Mouse (Mus musculus) neural tube, embryonic 12.5 days (tissue): ENCODE measurements around the gene Nrarp. TPM values are rescaled to one million over a fixed set of nuclear protein-coding genes. Genes with fewer than 3 reads are reported as not detected.
A peak's percentile ranks its signal among the peaks of the same experiment; 100 is the strongest.

ENCODE experiments used
- ATAC-seq: fragments of 200-750 bp; cut with Nextera tagmentation; 2 replicates; pipeline ENCODE4 v1.8.0; 2017; ENCODE audit warnings: low read depth, mild to moderate bottlenecking, moderate TSS enrichment, moderate library complexity; ENCODE audit not compliant: low FRiP score
- H3K27ac ChIP-seq: fragments of 300-500 bp; sonication (generic); 2 replicates; pipeline ENCODE4 v1.5.1; 2016
- H3K27me3 ChIP-seq: fragments of 300-500 bp; sonication (generic); replicated peaks from 2 replicates; pipeline ENCODE4 v1.6.1; 2016; ENCODE audit warnings: mild to moderate bottlenecking
- H3K36me3 ChIP-seq: fragments of 300-500 bp; sonication (generic); 2 replicates; pipeline ENCODE4 v1.6.1; 2016; ENCODE audit warnings: mild to moderate bottlenecking
- H3K4me1 ChIP-seq: fragments of 300-500 bp; sonication (generic); 2 replicates; pipeline ENCODE4 v1.6.1; 2016
- H3K4me2 ChIP-seq: fragments of 300-500 bp; sonication (generic); replicated peaks from 2 replicates; pipeline ENCODE4 v1.6.1; 2016; ENCODE audit warnings: mild to moderate bottlenecking
- H3K4me3 ChIP-seq: fragments of 300-500 bp; sonication (generic); 2 replicates; pipeline ENCODE4 v1.5.1; 2016
- H3K9ac ChIP-seq: fragments of 300-500 bp; sonication (generic); 2 replicates; pipeline ENCODE4 v1.6.1; 2016; ENCODE audit warnings: mild to moderate bottlenecking
- H3K9me3 ChIP-seq: fragments of 300-500 bp; sonication (generic); 2 replicates; pipeline ENCODE4 v1.6.1; 2016; ENCODE audit warnings: mild to moderate bottlenecking
- WGBS: fragments of 180-500 bp; shearing (Covaris S2); methylation state at CpG from one replicate; pipeline ENCODE4 v1.1.7; 2016; 5-methylcytosine and 5-hydroxymethylcytosine counted together
- polyA plus RNA-seq: library from polyadenylated mRNA; unstranded; fragments of >200 nt; fragmentation: Nextera tagmentation; extraction: Ambion mirVana; gene quantifications from 2 replicates; pipeline ENCODE4 v1.2.1, GENCODE M21; 2016

The Nrarp gene
- polyA plus RNA-seq, 1 experiment from 2014 or later, result 96.8 TPM

DNA sequence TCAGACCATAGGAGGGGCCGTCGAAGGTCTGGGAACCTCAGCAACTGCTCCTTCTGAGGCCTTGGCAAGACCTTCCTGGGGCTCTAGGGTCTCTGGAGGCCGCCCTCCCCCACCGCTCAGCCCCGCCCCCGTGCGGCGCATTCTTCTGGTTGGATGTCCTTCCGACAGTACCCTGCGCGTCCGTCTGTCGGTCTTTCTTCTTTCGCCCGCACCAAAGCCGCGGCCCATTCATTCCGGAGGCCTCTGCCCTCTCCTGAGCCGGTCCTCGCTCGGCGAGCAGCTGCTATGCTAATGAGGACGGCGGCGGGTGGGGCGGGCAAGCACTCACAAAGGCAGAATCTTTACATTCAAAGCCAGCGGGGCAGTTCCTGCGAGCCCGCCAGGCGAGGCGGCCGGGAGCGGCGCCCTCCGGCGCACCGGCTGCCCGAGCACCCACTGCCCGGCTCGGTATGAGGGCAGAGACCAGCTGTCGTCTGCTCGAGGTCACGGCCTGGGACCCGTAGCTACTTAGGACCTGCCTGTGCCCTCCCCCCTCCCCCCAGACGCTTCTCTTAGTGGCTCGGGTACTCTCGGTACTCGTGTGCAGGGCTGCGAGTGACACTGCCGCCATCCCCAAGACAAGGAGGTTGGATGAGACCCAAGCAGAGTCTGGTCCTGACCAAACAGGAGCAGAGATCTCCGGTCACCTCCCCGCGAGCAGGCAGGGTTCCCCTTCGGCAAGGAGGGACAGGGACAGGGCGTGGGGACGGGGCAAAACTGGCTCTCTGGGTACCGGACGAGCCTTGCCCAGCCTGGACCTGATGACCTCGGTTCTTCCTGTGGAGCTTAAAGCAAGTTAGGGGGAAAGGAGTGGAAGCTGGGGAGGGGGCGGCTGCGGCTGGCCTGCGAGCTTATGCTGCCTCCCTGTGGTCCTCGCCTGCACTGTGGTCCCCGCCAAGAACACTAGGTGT lies 5.3 kb downstream of the Nrarp start:
- peak overlapping the region; percentile 48 for H3K4me3 ChIP-seq
- H3K27me3 ChIP-seq, result no peaks in the 10 kb centered on the region
- H3K27ac ChIP-seq, result peak overlapping the region; percentile 96
- H3K9ac ChIP-seq, result peak overlapping the region; percentile 70
- H3K4me2 ChIP-seq, result peak overlapping the region; percentile 77
- WGBS, result under 1% methylated on average over 64 of the region's 64 CpGs
- peaks cover 38% of the 10 kb centered on the region for H3K4me1 ChIP-seq
- no peaks in the 10 kb centered on the region for H3K9me3 ChIP-seq
- peak; percentile 82 for ATAC-seq
- peaks cover 8% of the 10 kb centered on the region; the same call in 1 of the 2 replicates for H3K36me3 ChIP-seq

- H3K9ac ChIP-seq, result peak overlapping the region; percentile 70; the same call in 1 of the 2 replicates
- H3K36me3 ChIP-seq, result peaks cover 8% of the 10 kb centered on the region; the same call in 1 of the 2 replicates
- H3K4me1 ChIP-seq, result peaks cover 35% of the 10 kb centered on the region
- H3K27ac ChIP-seq, result 0 out of 2 replicates have a peak overlapping the region, but pooled peaks have one; percentile 96
- no peak for ATAC-seq
- H3K27me3 ChIP-seq, result no peaks in the 10 kb centered on the region
- H3K4me3 ChIP-seq, result peak overlapping the region; percentile 48
- WGBS, result 34% methylated on average over 5 of the region's 5 CpGs
- H3K4me2 ChIP-seq, result peak overlapping the region; percentile 77
- no peaks in the 10 kb centered on the region for H3K9me3 ChIP-seq
Observed at GRCm38 (mm10) chr2:25186575-25186930, 6.0 kb downstream of the Nrarp start.

DNA sequence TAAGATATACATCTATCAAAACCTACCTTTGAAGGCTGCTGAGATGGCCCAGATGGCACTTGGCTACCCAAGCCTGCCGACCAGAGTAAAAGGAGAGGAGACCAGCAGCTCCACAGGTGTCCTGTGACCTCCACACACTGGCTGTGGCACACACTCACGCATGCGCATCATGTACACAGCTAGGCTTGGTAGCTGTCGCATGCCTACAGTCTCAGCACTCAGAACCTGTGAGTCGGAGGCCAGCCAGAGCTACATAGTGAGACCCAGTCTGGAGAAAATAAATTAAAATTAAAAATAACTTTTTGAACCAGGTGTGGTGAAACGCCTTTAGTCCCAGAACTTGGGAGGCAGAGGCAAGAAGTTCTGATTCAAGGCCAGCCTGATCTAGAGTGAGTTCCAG lies 7.3 kb downstream of the Nrarp start:
- Histone ChIP-seq H3K27me3 (no peaks in the 10 kb centered on the region), H3K4me1 (peaks cover 31% of the 10 kb centered on the region), H3K27ac (no peak overlapping the region), H3K4me2 (no peak overlapping the region), H3K36me3 (peaks cover 8% of the 10 kb centered on the region; the same call in 1 of the 2 replicates), H3K4me3 (no peak overlapping the region), H3K9me3 (no peaks in the 10 kb centered on the region), H3K9ac (no peak overlapping the region)
- no peak for ATAC-seq
- 79% methylated on average over 6 of the region's 6 CpGs for WGBS

- Histone ChIP-seq H3K27ac (no peak overlapping the region), H3K4me3 (no peak overlapping the region), H3K4me1 (peaks cover 3% of the 10 kb centered on the region; the same call in 1 of the 2 replicates), H3K9ac (no peak overlapping the region), H3K27me3 (peaks cover 32% of the 10 kb centered on the region), H3K9me3 (no peaks in the 10 kb centered on the region), H3K4me2 (peak overlapping the region; percentile 30; the same call in 1 of the 2 replicates), H3K36me3 (peaks cover 9% of the 10 kb centered on the region)
- WGBS, result 2% methylated on average over 6 of the region's 6 CpGs
- peak; percentile 79 for ATAC-seq
Observed at GRCm38 (mm10) chr2:25193330-25193770, 12.8 kb downstream of the Nrarp start.

GRCm38 (mm10) chr2:25194006-25194405 lies 13.4 kb downstream of the Nrarp start:
- Histone ChIP-seq H3K4me3 (no peak overlapping the region), H3K4me1 (peaks cover 3% of the 10 kb centered on the region; the same call in 1 of the 2 replicates), H3K36me3 (peaks cover 15% of the 10 kb centered on the region), H3K27me3 (peaks cover 32% of the 10 kb centered on the region), H3K9me3 (no peaks in the 10 kb centered on the region), H3K4me2 (no peak overlapping the region), H3K9ac (no peak overlapping the region), H3K27ac (no peak overlapping the region)
- no peak for ATAC-seq
- 85% methylated on average over 5 of the region's 5 CpGs for WGBS

GRCm38 (mm10) chr2:25194486-25195171 lies 14.1 kb downstream of the Nrarp start:
- H3K9me3 ChIP-seq, result no peaks in the 10 kb centered on the region
- no peak overlapping the region for H3K4me3 ChIP-seq
- WGBS, result 87% methylated on average over 17 of the region's 17 CpGs
- no peak overlapping the region for H3K27ac ChIP-seq
- no peak for ATAC-seq
- peaks cover 19% of the 10 kb centered on the region for H3K36me3 ChIP-seq
- H3K27me3 ChIP-seq, result peaks cover 32% of the 10 kb centered on the region
- H3K4me1 ChIP-seq, result peaks cover 3% of the 10 kb centered on the region; the same call in 1 of the 2 replicates
- H3K9ac ChIP-seq, result no peak overlapping the region
- peak overlapping the region; percentile 40; the same call in 1 of the 2 replicates for H3K4me2 ChIP-seq

DNA sequence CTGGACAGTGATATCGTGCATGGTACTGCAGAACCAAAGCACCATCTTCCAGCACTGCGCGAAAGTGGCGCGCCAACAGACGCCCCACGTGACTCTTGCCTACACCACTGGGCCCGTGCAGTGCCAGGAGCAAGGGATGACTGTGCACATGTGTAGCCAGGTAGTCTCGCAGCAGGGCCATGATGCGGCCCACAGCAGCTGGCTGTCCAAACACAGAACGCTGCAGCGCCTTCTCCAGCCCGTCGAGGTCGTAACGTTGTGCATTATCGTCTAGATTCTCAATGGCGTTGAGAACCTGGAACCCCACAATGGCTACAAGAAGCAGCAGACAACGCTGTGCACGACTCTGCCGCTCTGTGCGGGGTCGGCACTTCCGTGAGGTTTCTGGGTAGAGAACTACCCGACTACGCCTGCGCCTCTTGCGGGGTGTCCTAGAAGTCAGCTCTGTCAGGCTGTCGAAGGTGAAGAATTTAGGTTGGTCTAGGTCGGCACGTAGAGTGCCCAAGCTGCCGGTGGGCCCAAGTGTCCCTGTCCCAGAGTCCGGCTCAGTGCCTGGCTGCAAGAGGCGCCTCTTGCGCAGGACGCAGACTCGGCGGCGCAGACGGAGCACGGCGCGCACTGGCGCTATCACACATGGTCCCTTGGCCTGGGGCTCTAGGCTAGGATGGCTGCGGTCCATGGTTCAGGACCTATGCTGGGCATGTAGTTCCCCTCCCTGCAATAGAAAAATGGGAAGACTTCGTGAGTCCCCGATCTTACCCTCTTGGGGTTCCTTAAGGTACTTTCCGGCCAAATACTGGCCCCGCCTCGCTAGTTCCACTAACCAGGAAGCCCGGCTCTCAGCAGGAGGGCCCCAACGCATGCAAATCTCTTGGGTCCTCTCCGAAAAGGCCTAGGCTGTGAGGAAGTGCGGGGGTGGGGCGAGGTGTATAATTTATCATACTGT lies 14.9 kb downstream of the Nrarp start:
- Histone ChIP-seq H3K9ac (peak overlapping the region; percentile 21; the same call in 1 of the 2 replicates), H3K4me2 (peak overlapping the region; percentile 40), H3K9me3 (no peaks in the 10 kb centered on the region), H3K36me3 (peaks cover 28% of the 10 kb centered on the region), H3K27me3 (peaks cover 32% of the 10 kb centered on the region), H3K4me1 (peaks cover 3% of the 10 kb centered on the region; the same call in 1 of the 2 replicates), H3K4me3 (no peak overlapping the region), H3K27ac (no peak overlapping the region)
- 21% methylated on average over 55 of the region's 55 CpGs for WGBS
- no peak for ATAC-seq

DNA sequence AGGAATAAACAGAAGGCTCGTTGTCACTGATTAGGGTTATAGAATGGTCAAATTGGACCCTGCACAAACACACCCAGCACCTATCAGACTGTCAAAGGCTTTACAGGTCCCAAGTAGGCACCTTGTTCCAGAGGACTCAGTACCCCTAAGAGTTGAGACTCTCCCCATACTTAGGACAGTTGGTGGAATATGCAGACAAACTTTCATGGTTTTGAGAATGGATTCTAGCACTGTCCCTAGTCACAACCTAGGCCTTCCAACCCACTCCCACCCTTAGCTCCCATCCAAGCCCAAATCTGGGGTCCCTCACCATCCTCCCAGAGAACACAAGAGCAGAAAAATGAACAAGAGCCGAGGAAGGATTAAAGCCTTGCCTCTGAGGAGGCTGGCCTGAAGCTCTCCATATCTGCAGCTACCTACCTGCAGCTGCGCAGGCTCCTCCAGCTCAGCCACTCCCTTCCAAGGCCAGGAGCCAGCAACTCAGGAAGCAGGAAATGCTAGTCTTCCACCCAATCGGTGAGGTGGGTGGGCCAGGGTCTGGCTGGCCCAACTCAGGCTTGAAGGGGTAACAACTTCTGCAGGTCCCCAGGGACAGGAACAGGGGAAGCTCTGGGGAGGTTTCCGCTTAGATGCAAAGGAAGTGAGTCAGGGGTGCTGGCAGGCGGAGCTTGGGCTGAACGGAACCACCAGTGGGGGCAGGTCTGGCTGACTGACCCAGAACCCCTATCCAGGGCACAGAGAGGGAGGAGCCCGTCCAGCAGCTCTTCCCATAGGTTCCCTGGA lies 15.8 kb downstream of the Nrarp start, which contains the start of gene Tor4a:
Tor4a (minus strand) TSS at position 715 of the 783 bp plus-strand sequence.
- WGBS, result 14% methylated on average over 8 of the region's 8 CpGs
- H3K9ac ChIP-seq, result peak within 1 kb of the TSS; percentile 21; the same call in 1 of the 2 replicates

GRCm38 (mm10) chr2:25197191-25197590 lies 16.6 kb downstream of the Nrarp start:
- H3K9me3 ChIP-seq, result no peaks in the 10 kb centered on the region
- peaks cover 3% of the 10 kb centered on the region; the same call in 1 of the 2 replicates for H3K4me1 ChIP-seq
- 22% methylated on average over 2 of the region's 2 CpGs for WGBS
- peaks cover 32% of the 10 kb centered on the region for H3K27me3 ChIP-seq
- no peak for ATAC-seq
- H3K27ac ChIP-seq, result no peak overlapping the region
- H3K4me3 ChIP-seq, result no peak overlapping the region
- H3K36me3 ChIP-seq, result peaks cover 44% of the 10 kb centered on the region
- H3K4me2 ChIP-seq, result no peak overlapping the region
- H3K9ac ChIP-seq, result no peak overlapping the region

More for the DNA sequence above, 15.8 kb downstream of the Nrarp start, which contains the start of gene Tor4a:
- Histone ChIP-seq H3K36me3 (peaks cover 37% of the 10 kb centered on the region), H3K4me3 (no peak within 1 kb of the TSS), H3K9me3 (no peaks in the 10 kb centered on the region), H3K27me3 (peaks cover 32% of the 10 kb centered on the region), H3K4me2 (peak within 1 kb of the TSS; percentile 40), H3K27ac (no peak within 1 kb of the TSS), H3K4me1 (peaks cover 3% of the 10 kb centered on the region; the same call in 1 of the 2 replicates)
- no peak for ATAC-seq

- peaks cover 3% of the 10 kb centered on the region; the same call in 1 of the 2 replicates for H3K4me1 ChIP-seq
- H3K9ac ChIP-seq, result no peak overlapping the region
- no peak for ATAC-seq
- no peak overlapping the region for H3K4me3 ChIP-seq
- peaks cover 32% of the 10 kb centered on the region for H3K27me3 ChIP-seq
- H3K27ac ChIP-seq, result no peak overlapping the region
- no peak overlapping the region for H3K4me2 ChIP-seq
- H3K9me3 ChIP-seq, result no peaks in the 10 kb centered on the region
- peaks cover 51% of the 10 kb centered on the region for H3K36me3 ChIP-seq
Observed at GRCm38 (mm10) chr2:25197946-25198345, 17.4 kb downstream of the Nrarp start.
